Mouse (Mus musculus): ENCODE data around the gene Kcnn3. TPM values are rescaled to one million over a fixed set of nuclear protein-coding genes. Genes with fewer than 3 reads are reported as not detected.

Gene Kcnn3
- polyA plus RNA-seq, 1 experiment from 2014 or later: 8.5 TPM

GRCm38 (mm10) chr3:89492701-89493151 lies 27.2 kb upstream of the Kcnn3 start:
- Histone ChIP-seq H3K9me3 (replicated peaks) (no peaks in the 10 kb centered on the region), H3K27ac (replicated peaks) (no peak overlapping the region), H3K4me3 (replicated peaks) (no peak overlapping the region), H3K4me1 (peaks cover 12% of the 10 kb centered on the region; the same call in 1 of the 2 replicates), H3K4me2 (no peak overlapping the region), H3K36me3 (no peaks in the 10 kb centered on the region), H3K9ac (replicated peaks) (no peak overlapping the region), H3K27me3 (replicated peaks) (no peaks in the 10 kb centered on the region)
- no peak for ATAC-seq (ENCODE audit: low FRiP score)
- 36% methylated on average over 8 of the region's 8 CpGs for WGBS

GRCm38 (mm10) chr3:89494630-89495029 lies 25.3 kb upstream of the Kcnn3 start:
- Histone ChIP-seq H3K9me3 (replicated peaks) (no peaks in the 10 kb centered on the region), H3K4me2 (no peak overlapping the region), H3K27me3 (replicated peaks) (no peaks in the 10 kb centered on the region), H3K9ac (replicated peaks) (no peak overlapping the region), H3K27ac (replicated peaks) (no peak overlapping the region), H3K4me1 (peaks cover 12% of the 10 kb centered on the region; the same call in 1 of the 2 replicates), H3K4me3 (replicated peaks) (no peak overlapping the region), H3K36me3 (no peaks in the 10 kb centered on the region)
- ATAC-seq (ENCODE audit: low FRiP score): no peak
- WGBS: 87% methylated on average over 5 of the region's 5 CpGs

GRCm38 (mm10) chr3:89496366-89496765 lies 23.6 kb upstream of the Kcnn3 start:
- no peak for ATAC-seq (ENCODE audit: low FRiP score)
- 71% methylated on average over 3 of the region's 3 CpGs for WGBS

GRCm38 (mm10) chr3:89499696-89500095 lies 20.3 kb upstream of the Kcnn3 start:
- no peak for ATAC-seq (ENCODE audit: low FRiP score)
- no peak overlapping the region for H3K4me2 ChIP-seq

More at GRCm38 (mm10) chr3:89496366-89496765, 23.6 kb upstream of the Kcnn3 start:
- Histone ChIP-seq H3K36me3 (no peaks in the 10 kb centered on the region), H3K9ac (replicated peaks) (no peak overlapping the region), H3K27me3 (replicated peaks) (no peaks in the 10 kb centered on the region), H3K27ac (replicated peaks) (no peak overlapping the region), H3K4me1 (peaks cover 12% of the 10 kb centered on the region; the same call in 1 of the 2 replicates), H3K9me3 (replicated peaks) (no peaks in the 10 kb centered on the region), H3K4me3 (replicated peaks) (no peak overlapping the region), H3K4me2 (no peak overlapping the region)

GRCm38 (mm10) chr3:89501486-89501885 lies 18.5 kb upstream of the Kcnn3 start:
- Histone ChIP-seq H3K27ac (replicated peaks) (no peak overlapping the region), H3K4me3 (replicated peaks) (no peak overlapping the region), H3K9me3 (replicated peaks) (no peaks in the 10 kb centered on the region), H3K27me3 (replicated peaks) (no peaks in the 10 kb centered on the region), H3K4me1 (peaks cover 3% of the 10 kb centered on the region; the same call in 1 of the 2 replicates), H3K9ac (replicated peaks) (no peak overlapping the region), H3K36me3 (no peaks in the 10 kb centered on the region), H3K4me2 (no peak overlapping the region)
- ATAC-seq (ENCODE audit: low FRiP score): no peak

More at GRCm38 (mm10) chr3:89499696-89500095, 20.3 kb upstream of the Kcnn3 start:
- no peak overlapping the region for H3K27ac ChIP-seq (replicated peaks)
- peaks cover 3% of the 10 kb centered on the region; the same call in 1 of the 2 replicates for H3K4me1 ChIP-seq
- WGBS: 57% methylated on average over 7 of the region's 7 CpGs
- H3K9me3 ChIP-seq (replicated peaks): no peaks in the 10 kb centered on the region
- no peaks in the 10 kb centered on the region for H3K27me3 ChIP-seq (replicated peaks)
- no peak overlapping the region for H3K9ac ChIP-seq (replicated peaks)
- no peak overlapping the region for H3K4me3 ChIP-seq (replicated peaks)
- H3K36me3 ChIP-seq: no peaks in the 10 kb centered on the region

- no peaks in the 10 kb centered on the region; the same call in 1 of the 2 replicates for H3K27me3 ChIP-seq (replicated peaks)
- no peaks in the 10 kb centered on the region for H3K36me3 ChIP-seq
- no peaks in the 10 kb centered on the region for H3K9me3 ChIP-seq (replicated peaks)
- no peak overlapping the region for H3K4me3 ChIP-seq (replicated peaks)
- 86% methylated on average over 7 of the region's 7 CpGs for WGBS
- no peak for ATAC-seq (ENCODE audit: low FRiP score)
- no peak overlapping the region for H3K4me2 ChIP-seq
- no peak overlapping the region for H3K27ac ChIP-seq (replicated peaks)
- peaks cover 3% of the 10 kb centered on the region; the same call in 1 of the 2 replicates for H3K4me1 ChIP-seq
- H3K9ac ChIP-seq (replicated peaks): no peak overlapping the region
Observed at GRCm38 (mm10) chr3:89502551-89502950, 17.4 kb upstream of the Kcnn3 start.

- ATAC-seq (ENCODE audit: low FRiP score): no peak
- H3K4me3 ChIP-seq (replicated peaks): no peak overlapping the region
- H3K9me3 ChIP-seq (replicated peaks): no peaks in the 10 kb centered on the region
- no peaks in the 10 kb centered on the region for H3K36me3 ChIP-seq
- H3K9ac ChIP-seq (replicated peaks): no peak overlapping the region
- H3K4me1 ChIP-seq: peaks cover 12% of the 10 kb centered on the region
- H3K27me3 ChIP-seq (replicated peaks): peaks cover 2% of the 10 kb centered on the region; the same call in 1 of the 2 replicates
- no peak overlapping the region for H3K4me2 ChIP-seq
- no peak overlapping the region for H3K27ac ChIP-seq (replicated peaks)
- whole genome bisulfite sequencing: 40% methylated on average over 9 of the region's 9 CpGs
Observed at GRCm38 (mm10) chr3:89508041-89508440, 11.9 kb upstream of the Kcnn3 start.

GRCm38 (mm10) chr3:89510979-89511378 lies 9.0 kb upstream of the Kcnn3 start:
- Histone ChIP-seq H3K27ac (replicated peaks) (no peak overlapping the region), H3K27me3 (replicated peaks) (peaks cover 2% of the 10 kb centered on the region; the same call in 1 of the 2 replicates), H3K36me3 (no peaks in the 10 kb centered on the region), H3K4me3 (replicated peaks) (no peak overlapping the region), H3K9ac (replicated peaks) (no peak overlapping the region), H3K4me2 (peak overlapping the region; percentile 42), H3K9me3 (replicated peaks) (no peaks in the 10 kb centered on the region), H3K4me1 (peaks cover 9% of the 10 kb centered on the region)
- peak; percentile 67; the same call in 1 of the 2 replicates for ATAC-seq (ENCODE audit: low FRiP score)
- 29% methylated on average over 4 of the region's 4 CpGs for WGBS

- WGBS: 23% methylated on average over 15 of the region's 15 CpGs
- no peak overlapping the region; the same call in 1 of the 2 replicates for H3K9ac ChIP-seq (replicated peaks)
- no peak overlapping the region for H3K27ac ChIP-seq (replicated peaks)
- H3K27me3 ChIP-seq (replicated peaks): peaks cover 2% of the 10 kb centered on the region; the same call in 1 of the 2 replicates
- no peak overlapping the region for H3K4me3 ChIP-seq (replicated peaks)
- peak overlapping the region; percentile 42 for H3K4me2 ChIP-seq
- H3K9me3 ChIP-seq (replicated peaks): 0 out of 2 replicates have a peak, but pooled peaks cover 1% of the 10 kb centered on the region
- no peaks in the 10 kb centered on the region for H3K36me3 ChIP-seq
- peak; percentile 72; the same call in 1 of the 2 replicates for ATAC-seq (ENCODE audit: low FRiP score)
- peaks cover 9% of the 10 kb centered on the region for H3K4me1 ChIP-seq
Observed at GRCm38 (mm10) chr3:89511400-89511799, 8.6 kb upstream of the Kcnn3 start.

GRCm38 (mm10) chr3:89512225-89512624 lies 7.7 kb upstream of the Kcnn3 start:
- Histone ChIP-seq H3K9me3 (replicated peaks) (peaks cover 7% of the 10 kb centered on the region; the same call in 1 of the 2 replicates), H3K4me3 (replicated peaks) (no peak overlapping the region), H3K27ac (replicated peaks) (no peak overlapping the region), H3K9ac (replicated peaks) (no peak overlapping the region), H3K36me3 (no peaks in the 10 kb centered on the region), H3K4me1 (peaks cover 9% of the 10 kb centered on the region), H3K27me3 (replicated peaks) (peaks cover 2% of the 10 kb centered on the region; the same call in 1 of the 2 replicates), H3K4me2 (no peak overlapping the region)
- 95% methylated on average over 2 of the region's 2 CpGs for WGBS
- no peak for ATAC-seq (ENCODE audit: low FRiP score)

- Histone ChIP-seq H3K4me2 (no peak overlapping the region), H3K27me3 (replicated peaks) (0 out of 2 replicates have a peak, but pooled peaks cover 2% of the 10 kb centered on the region), H3K9ac (replicated peaks) (no peak overlapping the region), H3K4me3 (replicated peaks) (no peak overlapping the region), H3K36me3 (no peaks in the 10 kb centered on the region), H3K4me1 (peaks cover 20% of the 10 kb centered on the region), H3K9me3 (replicated peaks) (peaks cover 7% of the 10 kb centered on the region; the same call in 1 of the 2 replicates), H3K27ac (replicated peaks) (no peak overlapping the region)
- WGBS: 77% methylated on average over 11 of the region's 11 CpGs
- no peak for ATAC-seq (ENCODE audit: low FRiP score)
Observed at GRCm38 (mm10) chr3:89515444-89515843, 4.5 kb upstream of the Kcnn3 start.

GRCm38 (mm10) chr3:89516321-89516720 lies 3.6 kb upstream of the Kcnn3 start:
- no peak overlapping the region for H3K9ac ChIP-seq (replicated peaks)
- no peaks in the 10 kb centered on the region for H3K36me3 ChIP-seq
- WGBS: 89% methylated on average over 5 of the region's 5 CpGs
- H3K4me1 ChIP-seq: peaks cover 22% of the 10 kb centered on the region
- 0 out of 2 replicates have a peak, but pooled peaks cover 2% of the 10 kb centered on the region for H3K27me3 ChIP-seq (replicated peaks)
- H3K4me2 ChIP-seq: no peak overlapping the region
- H3K4me3 ChIP-seq (replicated peaks): no peak overlapping the region
- peaks cover 7% of the 10 kb centered on the region; the same call in 1 of the 2 replicates for H3K9me3 ChIP-seq (replicated peaks)
- no peak overlapping the region for H3K27ac ChIP-seq (replicated peaks)
- no peak for ATAC-seq (ENCODE audit: low FRiP score)
